Mouse (Mus musculus) embryonic facial prominence, embryonic 15.5 days (tissue): ENCODE measurements around the gene Hebp1. TPM values are rescaled to one million over a fixed set of nuclear protein-coding genes. Genes with fewer than 3 reads are reported as not detected.

Experiments used
- polyA plus RNA-seq: library from polyadenylated mRNA; unstranded; fragments of >200 nt; fragmentation: Nextera tagmentation; extraction: Ambion mirVana; gene quantifications from 2 replicates; pipeline ENCODE4 v1.2.1, GENCODE M21; 2015

Hebp1 gene
- polyA plus RNA-seq, 1 experiment from 2014 or later, result 11.4 TPM

Other genes with a start within 250 kb of the Hebp1 start
- gene Apold1, start 216.3 kb downstream of the Hebp1 start, polyA plus RNA-seq, result 4.6 and 5.0 TPM in 2 replicates
- gene Ddx47, start 186.4 kb downstream of the Hebp1 start, polyA plus RNA-seq, result 101 and 108 TPM in 2 replicates
- gene Gprc5a, start 132.4 kb downstream of the Hebp1 start, polyA plus RNA-seq, result 6.8 and 8.3 TPM in 2 replicates
- gene Gprc5d, start 79.7 kb downstream of the Hebp1 start, polyA plus RNA-seq, result 2.8 and 7.2 TPM in 2 replicates
- 24.8 and 25.1 TPM in 2 replicates for gene Fam234b, start within 50 bp of the Hebp1 start, polyA plus RNA-seq
- gene Gsg1, start 56.3 kb upstream of the Hebp1 start, polyA plus RNA-seq, result 2.1 and 2.6 TPM in 2 replicates
- gene Pbp2, start 112.4 kb upstream of the Hebp1 start, polyA plus RNA-seq, result 0.91 and 1.5 TPM in 2 replicates
- 172 and 177 TPM in 2 replicates for gene Emp1, start 164.5 kb upstream of the Hebp1 start, polyA plus RNA-seq